In genomic region chr2:50687222-50687621, GRCm38 (mm10) we compare ENCODE assay signal across 7 mouse cellular contexts.
DNase-seq lines count a peak whose midpoint lies in the region.

No protein-coding gene starts in this region.

- intact Hi-C loops in heart, postnatal 25 days (cut with DNase I) = no loop called here

- DNase-seq in adrenal gland, adult 18-20 months (ENCODE audit: low spot score in 2 of 2) = peak; percentile 51 to 71
- DNase-seq in embryo, embryonic 9.5 days (ENCODE audit: extremely low spot score) = peak; percentile 50
- DNase-seq in heart, postnatal 25 days (ENCODE audit: low spot score) = peak; percentile 13
- DNase-seq in lung, adult 18-20 months = peak; percentile 61 to 68
- DNase-seq in yolk sac, embryonic 10.5 days (ENCODE audit: low spot score) = peak; percentile 80
- DNase-seq in cerebellum, postnatal 14 days = no peak
- DNase-seq in MN1 (ENCODE audit: low spot score) = no peak

Comparison
In these comparisons a context has a peak if more than half of its experiments do, and no peak if none do; other contexts are left out.
1. DNase-seq: peak in adrenal gland, adult 18-20 months (2 of 2), embryo, embryonic 9.5 days (single experiment), heart, postnatal 25 days (single experiment), lung, adult 18-20 months (2 of 2) and yolk sac, embryonic 10.5 days (single experiment); none in cerebellum, postnatal 14 days (0 of 2) and MN1 (single experiment).